Mouse (Mus musculus): ENCODE results near the gene Fam207a.

- TF ChIP-seq FLI1 (IDR thresholded peaks at IDR 0.05; ENCODE audit: low read length) = no peak
- TF ChIP-seq GATA1 (IDR thresholded peaks at IDR 0.05; ENCODE audit: borderline replicate concordance, low read length) = no peak
Observed at GRCm38 (mm10) chr10:77556631-77557030, 41.0 kb upstream of the Fam207a start.

Measured in megakaryocyte, embryonic 14.5 days (primary cell).